Mouse (Mus musculus) midbrain, embryonic 10.5 days (tissue): ENCODE data around the gene Smarcd1. TPM values are rescaled to one million over a fixed set of nuclear protein-coding genes. Genes with fewer than 3 reads are reported as not detected.
A peak's percentile ranks its signal among the peaks of the same experiment; 100 is the strongest.

ENCODE experiments used
- DNase-seq: peaks from one replicate; pipeline ENCODE4 v3.0.0-alpha.2; 2017; ENCODE audit warnings: low spot score
- H3K27ac ChIP-seq: fragments of 300-500 bp; sonication (generic); replicated peaks from 2 replicates; pipeline ENCODE4 v1.5.1; 2016; ENCODE audit warnings: mild to moderate bottlenecking
- H3K27me3 ChIP-seq: fragments of 300-500 bp; sonication (generic); 2 replicates; pipeline ENCODE4 v1.6.1; 2016; ENCODE audit warnings: low read depth, mild to moderate bottlenecking; ENCODE audit not compliant: poor library complexity, severe bottlenecking
- H3K36me3 ChIP-seq: fragments of 300-500 bp; sonication (generic); 2 replicates; pipeline ENCODE4 v1.6.1; 2016; ENCODE audit warnings: mild to moderate bottlenecking, moderate library complexity
- H3K4me1 ChIP-seq: fragments of 300-500 bp; sonication (generic); 2 replicates; pipeline ENCODE4 v1.6.1; 2016
- H3K4me3 ChIP-seq: fragments of 300-500 bp; sonication (generic); 2 replicates; pipeline ENCODE4 v1.5.1; 2016; ENCODE audit warnings: mild to moderate bottlenecking, moderate library complexity
- H3K9me3 ChIP-seq: fragments of 300-500 bp; sonication (generic); replicated peaks from 2 replicates; pipeline ENCODE4 v1.6.1; 2016; ENCODE audit warnings: mild to moderate bottlenecking
- WGBS: fragments of 180-500 bp; shearing (Covaris S2); methylation state at CpG from one replicate; pipeline ENCODE4 v1.1.7; 2016; 5-methylcytosine and 5-hydroxymethylcytosine counted together
- polyA plus RNA-seq: library from polyadenylated mRNA; unstranded; fragments of >200 nt; fragmentation: Nextera tagmentation; extraction: Ambion mirVana; gene quantifications from 2 replicates; pipeline ENCODE4 v1.2.1, GENCODE M21; 2016

Gene Smarcd1
- polyA plus RNA-seq: 98.1 and 112 TPM in 2 replicates

DNA sequence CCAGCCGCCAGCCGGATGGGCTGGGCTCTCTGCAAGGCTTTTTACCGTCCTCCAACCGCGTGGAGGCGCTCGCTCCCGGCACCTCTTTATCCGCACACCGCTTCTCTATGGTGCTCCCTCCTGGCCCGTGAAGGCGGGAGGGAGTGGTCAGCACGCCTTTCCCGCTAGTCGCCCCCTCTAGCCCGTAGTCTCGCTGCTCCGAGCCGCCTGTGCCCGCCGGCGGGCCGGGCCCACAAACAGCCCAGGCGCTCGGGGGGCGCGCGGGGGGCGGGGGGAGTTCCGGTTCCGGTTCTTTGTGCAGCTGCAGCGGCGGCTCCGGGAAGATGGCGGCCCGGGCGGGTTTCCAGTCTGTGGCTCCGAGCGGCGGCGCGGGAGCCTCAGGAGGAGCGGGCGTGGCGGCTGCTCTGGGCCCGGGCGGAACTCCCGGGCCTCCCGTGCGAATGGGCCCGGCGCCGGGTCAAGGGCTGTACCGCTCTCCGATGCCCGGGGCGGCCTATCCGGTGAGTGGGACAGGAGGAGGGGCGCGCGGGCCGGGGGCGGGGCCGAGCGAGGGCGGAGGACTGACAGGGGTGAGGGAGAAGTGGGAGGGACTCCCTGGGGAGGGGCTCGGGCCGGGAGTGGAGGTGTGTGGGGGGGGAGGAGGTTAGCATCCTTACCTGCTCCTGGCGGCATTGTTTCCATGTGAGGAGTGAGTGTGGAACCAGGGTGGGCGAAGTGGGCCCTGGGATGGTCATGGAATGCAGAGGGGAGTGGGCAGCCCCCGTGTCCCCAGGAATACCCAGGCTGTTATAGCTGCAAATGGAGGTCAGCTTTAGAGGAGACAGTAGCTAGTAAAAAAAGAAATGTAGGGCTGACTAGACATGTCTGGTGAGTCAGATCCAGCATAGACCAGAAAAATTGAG is at the start of gene Smarcd1:
TSS of gene Smarcd1 (plus strand) at position 131 of the 902 bp plus-strand sequence.
- Histone ChIP-seq H3K4me3 (peak within 1 kb of the TSS; percentile 93), H3K27ac (peak within 1 kb of the TSS; percentile 100), H3K9me3 (no peaks in the 10 kb centered on the region), H3K27me3 (peaks cover 17% of the 10 kb centered on the region), H3K36me3 (peaks cover 39% of the 10 kb centered on the region), H3K4me1 (peaks cover 52% of the 10 kb centered on the region)
- DNase-seq: peak; percentile 99
- under 1% methylated on average over 71 of the region's 71 CpGs for WGBS

DNA sequence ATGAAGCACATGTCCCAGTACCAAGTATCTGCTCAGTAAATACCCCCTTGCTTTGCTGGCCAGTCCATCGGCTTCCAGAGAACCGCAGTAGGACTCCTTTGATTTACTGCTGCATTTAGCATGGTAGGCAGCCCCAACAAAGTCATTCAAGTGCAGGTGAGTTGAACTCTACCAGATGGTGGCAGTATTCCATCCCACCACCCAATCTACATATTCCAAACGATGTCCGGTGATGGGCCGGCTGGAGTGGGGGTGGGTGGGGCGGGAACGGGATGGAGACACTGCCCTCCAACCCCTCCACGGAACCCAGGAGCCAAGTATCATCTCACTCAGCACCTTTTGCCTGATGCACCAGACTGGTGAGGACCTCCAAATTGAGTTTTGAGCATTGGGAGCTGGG is 48.6 kb upstream of the Smarcd1 start:
- H3K27ac ChIP-seq: peak overlapping the region; percentile 69
- peak overlapping the region; percentile 46 for H3K4me3 ChIP-seq
- WGBS: 8% methylated on average over 8 of the region's 8 CpGs
- DNase-seq: no peak
- H3K9me3 ChIP-seq: no peaks in the 10 kb centered on the region
- peaks cover 56% of the 10 kb centered on the region for H3K4me1 ChIP-seq
- H3K27me3 ChIP-seq: peaks cover 50% of the 10 kb centered on the region
- no peaks in the 10 kb centered on the region; the same call in 1 of the 2 replicates for H3K36me3 ChIP-seq

DNA sequence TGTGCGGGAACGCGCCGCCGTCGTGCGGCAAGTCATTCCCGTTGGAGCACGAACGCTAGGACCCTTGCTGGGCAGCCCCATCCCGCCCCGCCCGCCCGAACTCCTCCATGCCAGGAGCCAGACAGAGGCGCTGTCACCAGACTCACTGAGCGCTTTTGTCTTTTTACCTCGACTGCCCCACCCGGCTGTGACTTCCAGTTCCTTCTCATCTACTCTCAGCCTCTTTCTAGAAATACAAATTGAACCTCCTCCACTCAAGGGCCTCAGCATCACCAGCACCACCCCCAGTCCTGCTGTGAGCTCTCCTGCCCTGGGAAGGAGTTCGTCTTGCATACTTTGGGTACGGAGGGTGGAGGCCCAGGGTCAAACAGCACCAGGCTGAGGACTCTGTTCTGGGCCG is 48.1 kb upstream of the Smarcd1 start:
- WGBS: 3% methylated on average over 21 of the region's 21 CpGs
- H3K4me3 ChIP-seq: peak overlapping the region; percentile 46
- peak overlapping the region; percentile 69 for H3K27ac ChIP-seq
- no peaks in the 10 kb centered on the region for H3K36me3 ChIP-seq
- no peaks in the 10 kb centered on the region for H3K9me3 ChIP-seq
- peaks cover 50% of the 10 kb centered on the region for H3K27me3 ChIP-seq
- H3K4me1 ChIP-seq: peaks cover 54% of the 10 kb centered on the region
- peak; percentile 28 for DNase-seq

DNA sequence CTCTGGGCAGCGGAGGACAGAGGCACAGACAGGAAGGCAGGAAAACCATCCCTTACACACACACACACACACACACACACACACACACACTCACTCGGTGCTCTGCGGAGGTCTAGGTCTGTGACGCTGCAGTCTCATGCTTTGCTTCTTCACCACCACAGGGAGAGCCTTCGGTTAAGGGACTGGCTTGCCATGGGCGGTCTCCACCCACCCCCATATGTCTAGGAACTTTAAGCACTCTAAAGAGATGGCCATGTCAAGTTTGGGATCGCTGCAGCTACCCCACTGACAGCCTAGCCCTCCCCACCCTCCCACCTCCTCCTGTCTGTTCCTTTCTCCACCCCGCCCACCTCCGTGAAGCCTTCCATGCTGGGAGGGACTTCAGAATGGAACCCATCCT is 46.0 kb upstream of the Smarcd1 start:
- no peaks in the 10 kb centered on the region for H3K36me3 ChIP-seq
- no peak overlapping the region for H3K4me3 ChIP-seq
- H3K27me3 ChIP-seq: peaks cover 50% of the 10 kb centered on the region
- H3K4me1 ChIP-seq: peaks cover 33% of the 10 kb centered on the region
- no peaks in the 10 kb centered on the region for H3K9me3 ChIP-seq
- 48% methylated on average over 9 of the region's 9 CpGs for WGBS
- no peak for DNase-seq
- H3K27ac ChIP-seq: peak overlapping the region; percentile 17; the same call in 1 of the 2 replicates

DNA sequence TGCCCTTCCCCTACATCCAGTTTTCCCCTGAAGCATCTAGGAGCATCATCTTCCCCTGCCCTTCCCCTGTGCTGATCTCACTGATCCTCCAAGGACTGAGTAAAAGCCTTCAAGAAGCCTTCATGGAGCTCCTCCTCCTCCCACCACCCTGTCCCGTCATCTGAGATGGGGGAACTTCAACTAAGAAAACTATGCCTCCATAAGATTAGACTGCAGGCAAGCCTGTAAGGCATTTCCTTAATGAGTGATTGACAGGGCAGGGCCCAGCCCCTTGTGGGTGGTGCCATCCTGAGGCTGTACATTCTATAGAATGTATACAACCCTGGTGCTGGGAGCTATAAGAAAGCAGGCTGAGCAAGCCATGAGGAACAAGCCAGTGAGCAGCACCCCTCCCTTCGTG is 43.5 kb upstream of the Smarcd1 start:
- peaks cover 25% of the 10 kb centered on the region for H3K4me1 ChIP-seq
- no peaks in the 10 kb centered on the region for H3K36me3 ChIP-seq
- H3K9me3 ChIP-seq: no peaks in the 10 kb centered on the region
- no peak overlapping the region for H3K27ac ChIP-seq
- H3K27me3 ChIP-seq: peaks cover 50% of the 10 kb centered on the region
- no peak overlapping the region for H3K4me3 ChIP-seq
- no peak for DNase-seq
- WGBS: 58% methylated on average over 2 of the region's 2 CpGs

DNA sequence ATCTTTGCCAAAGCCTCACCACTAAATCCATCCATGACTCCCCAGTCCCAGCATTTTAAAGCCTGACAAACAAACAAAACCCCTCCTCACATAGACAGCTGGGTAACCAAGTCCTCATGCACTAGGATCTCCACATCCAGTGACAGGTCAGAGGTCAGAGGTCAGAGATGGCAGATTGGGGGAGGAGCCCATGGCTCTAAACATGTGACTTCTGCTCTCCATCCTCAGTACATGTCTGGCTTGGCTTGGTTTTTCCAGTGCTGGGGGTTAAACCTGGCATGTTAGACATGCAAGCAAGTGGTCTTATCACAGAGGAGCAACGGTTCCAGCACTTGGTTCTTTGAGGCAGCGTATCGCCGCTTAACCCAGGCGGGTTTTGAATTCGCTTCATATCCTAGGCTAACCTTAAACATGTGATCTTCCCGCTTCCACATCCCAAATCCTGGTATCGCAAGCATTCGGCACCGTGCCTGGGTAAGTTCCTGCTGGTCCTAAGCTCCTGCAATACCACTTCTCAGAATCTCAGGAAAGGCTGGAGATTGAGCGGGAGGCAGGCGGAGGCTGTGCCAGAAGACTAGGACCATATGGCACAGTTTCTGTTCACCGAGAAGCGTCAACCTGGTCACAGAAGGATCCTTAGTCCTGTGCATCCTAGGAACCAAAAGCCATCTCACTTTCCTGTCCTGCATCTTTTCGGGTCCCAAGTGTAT is 40.7 kb upstream of the Smarcd1 start:
- Histone ChIP-seq H3K36me3 (no peaks in the 10 kb centered on the region), H3K4me3 (no peak overlapping the region), H3K9me3 (no peaks in the 10 kb centered on the region), H3K27ac (no peak overlapping the region), H3K4me1 (peaks cover 39% of the 10 kb centered on the region), H3K27me3 (peaks cover 48% of the 10 kb centered on the region)
- no peak for DNase-seq
- 94% methylated on average over 15 of the region's 15 CpGs for WGBS

DNA sequence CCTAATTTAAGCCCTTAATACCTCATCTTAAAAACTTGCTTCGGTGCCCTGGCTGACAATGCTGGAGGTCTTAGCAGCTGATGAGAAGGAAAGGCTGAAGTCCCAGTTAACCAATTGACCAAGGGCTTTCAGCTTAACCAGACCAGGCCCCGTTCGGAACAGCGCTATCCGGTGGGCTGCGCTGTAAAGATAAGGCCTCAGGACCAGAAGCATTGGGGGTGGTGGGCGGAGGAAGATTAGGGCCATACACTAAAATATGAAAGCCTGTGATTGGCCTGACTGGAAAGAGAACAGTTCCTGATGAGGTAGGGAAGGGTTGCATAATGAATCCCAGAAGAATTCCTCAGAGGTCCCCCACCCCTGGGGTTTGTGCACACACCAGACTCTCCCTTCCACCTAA is 39.6 kb upstream of the Smarcd1 start:
- 0 out of 2 replicates have a peak overlapping the region, but pooled peaks have one; percentile 52 for H3K27ac ChIP-seq

DNA sequence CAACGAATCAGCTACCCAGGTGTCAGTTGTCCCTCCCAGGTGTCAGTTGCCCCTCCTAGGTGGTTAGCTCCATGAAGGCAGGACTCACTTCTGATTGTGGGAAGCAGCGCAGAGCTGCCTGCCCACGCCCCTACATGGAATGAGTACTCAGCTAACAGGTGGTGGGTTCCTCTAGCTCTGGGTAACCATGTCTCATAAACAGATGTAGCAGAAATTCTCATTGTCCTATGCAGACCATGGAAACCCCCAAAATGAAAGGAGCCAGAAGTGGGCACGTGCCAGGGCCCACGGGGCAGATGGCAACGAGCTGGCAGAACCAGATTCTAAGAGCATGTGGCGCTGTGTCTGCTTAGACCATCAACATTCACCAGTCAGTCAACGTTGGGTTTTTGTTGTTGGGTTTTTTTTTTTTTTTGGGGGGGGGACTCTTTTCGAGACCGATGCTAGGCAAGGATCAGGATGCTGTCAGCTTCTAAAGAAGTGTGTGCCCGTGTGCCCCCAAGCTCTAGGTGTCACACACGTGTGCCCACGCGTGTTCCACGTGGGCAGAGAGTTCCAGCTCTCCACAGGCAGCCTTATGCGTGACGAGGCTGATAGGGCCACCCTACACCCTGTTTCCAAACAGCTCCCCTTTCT is 37.8 kb upstream of the Smarcd1 start:
- H3K27me3 ChIP-seq: peaks cover 66% of the 10 kb centered on the region
- peak overlapping the region; percentile 88 for H3K27ac ChIP-seq
- no peak for DNase-seq
- no peaks in the 10 kb centered on the region for H3K36me3 ChIP-seq
- peak overlapping the region; percentile 60 for H3K4me3 ChIP-seq
- 7% methylated on average over 17 of the region's 17 CpGs for whole genome bisulfite sequencing
- H3K4me1 ChIP-seq: peaks cover 44% of the 10 kb centered on the region
- H3K9me3 ChIP-seq: no peaks in the 10 kb centered on the region

More for the DNA sequence above, 39.6 kb upstream of the Smarcd1 start:
- 53% methylated on average over 7 of the region's 7 CpGs for WGBS
- peaks cover 42% of the 10 kb centered on the region for H3K4me1 ChIP-seq
- no peaks in the 10 kb centered on the region for H3K9me3 ChIP-seq
- DNase-seq: no peak
- H3K27me3 ChIP-seq: peaks cover 51% of the 10 kb centered on the region
- no peaks in the 10 kb centered on the region for H3K36me3 ChIP-seq
- no peak overlapping the region for H3K4me3 ChIP-seq

DNA sequence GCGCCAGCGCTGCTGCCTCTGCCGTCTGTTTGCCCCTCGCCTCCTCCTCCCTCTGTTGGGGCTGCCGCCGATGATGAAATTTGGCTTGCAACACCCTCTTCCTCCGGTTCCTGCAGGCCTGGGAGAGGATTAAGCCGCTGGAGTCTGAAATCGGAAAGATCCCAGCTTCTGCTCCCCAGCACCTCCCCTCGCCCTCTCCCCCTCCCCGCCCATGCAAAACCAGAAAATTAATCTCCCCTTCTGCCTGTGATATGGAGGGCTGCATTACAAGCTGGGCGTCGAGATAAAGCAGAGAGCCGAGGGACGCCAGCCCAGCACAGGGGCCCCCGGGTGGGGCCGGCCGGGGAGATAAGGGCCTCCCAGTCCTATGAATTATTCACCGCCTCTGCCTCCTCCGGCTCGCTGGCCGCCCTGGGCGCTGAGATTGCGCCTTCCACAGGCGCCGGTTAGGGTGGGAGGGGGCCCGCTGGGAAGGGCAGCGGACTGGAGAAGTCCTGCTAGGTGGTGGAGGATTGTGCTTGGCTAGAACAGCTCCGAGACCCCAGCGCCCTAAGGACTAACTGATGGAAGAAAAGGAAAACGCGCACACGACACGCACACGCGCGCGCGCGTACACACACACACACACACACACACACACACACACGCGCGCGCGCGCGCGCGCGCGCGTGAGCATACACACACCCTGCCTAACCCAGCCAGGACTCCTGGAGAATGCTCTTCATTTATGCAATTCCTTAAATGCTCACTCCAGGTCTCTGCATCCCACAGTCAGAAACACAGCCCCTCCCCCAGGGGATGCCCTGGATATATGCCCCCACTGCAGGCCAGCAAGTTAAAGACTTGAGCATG is 37.1 kb upstream of the Smarcd1 start:
- Histone ChIP-seq H3K4me1 (peaks cover 51% of the 10 kb centered on the region), H3K9me3 (no peaks in the 10 kb centered on the region), H3K36me3 (no peaks in the 10 kb centered on the region), H3K27me3 (peaks cover 73% of the 10 kb centered on the region), H3K27ac (peak overlapping the region; percentile 88), H3K4me3 (peak overlapping the region; percentile 60)
- DNase-seq: peak; percentile 79
- WGBS: under 1% methylated on average over 52 of the region's 52 CpGs

DNA sequence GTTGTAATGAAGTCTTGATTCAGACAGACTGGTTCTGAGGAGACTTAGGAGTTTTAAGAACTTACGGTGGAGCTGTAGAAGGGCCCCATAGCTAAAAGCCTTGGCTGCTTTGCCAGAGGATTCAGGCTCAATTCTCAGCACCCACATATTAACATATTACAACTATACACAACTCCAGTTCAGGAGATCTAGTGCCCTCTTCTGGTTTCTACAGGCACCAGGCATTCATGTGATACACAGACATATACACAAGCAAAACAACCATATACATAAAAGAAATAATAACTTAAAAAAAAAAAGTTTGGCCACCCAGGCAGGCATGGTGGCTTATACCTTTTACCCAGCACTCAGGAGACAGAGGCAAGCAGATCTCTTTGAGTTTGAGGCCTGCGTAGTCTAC is 34.4 kb upstream of the Smarcd1 start:
- Histone ChIP-seq H3K36me3 (no peaks in the 10 kb centered on the region), H3K4me3 (no peak overlapping the region), H3K27ac (no peak overlapping the region), H3K9me3 (no peaks in the 10 kb centered on the region), H3K4me1 (peaks cover 69% of the 10 kb centered on the region), H3K27me3 (peaks cover 88% of the 10 kb centered on the region)
- 95% methylated on average over 2 of the region's 2 CpGs for WGBS
- no peak for DNase-seq

DNA sequence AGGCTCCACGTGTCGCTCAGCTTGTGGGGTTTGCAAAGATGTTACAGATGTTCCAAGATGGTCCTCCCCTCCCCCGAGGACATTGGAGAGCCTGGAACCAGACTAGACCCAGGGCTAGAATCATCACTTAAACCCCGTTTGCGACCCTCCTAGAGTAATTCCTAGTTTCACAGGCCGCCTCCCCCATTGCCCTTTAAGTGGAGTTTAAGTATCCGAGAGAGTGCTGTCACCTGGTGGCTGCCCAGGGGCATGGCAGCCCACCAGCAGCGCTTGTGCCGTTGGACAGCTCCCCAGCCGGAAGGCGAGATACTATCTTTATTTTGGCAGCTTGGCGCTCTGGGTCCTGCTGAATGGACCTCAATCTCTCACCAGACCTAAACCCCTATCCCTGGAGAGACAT is 33.0 kb upstream of the Smarcd1 start:
- 4% methylated on average over 12 of the region's 12 CpGs for WGBS
- Histone ChIP-seq H3K36me3 (no peaks in the 10 kb centered on the region), H3K4me3 (peak overlapping the region; percentile 23; the same call in 1 of the 2 replicates), H3K4me1 (peaks cover 73% of the 10 kb centered on the region), H3K27ac (no peak overlapping the region), H3K27me3 (peaks cover 94% of the 10 kb centered on the region), H3K9me3 (no peaks in the 10 kb centered on the region)
- DNase-seq: peak; percentile 75

DNA sequence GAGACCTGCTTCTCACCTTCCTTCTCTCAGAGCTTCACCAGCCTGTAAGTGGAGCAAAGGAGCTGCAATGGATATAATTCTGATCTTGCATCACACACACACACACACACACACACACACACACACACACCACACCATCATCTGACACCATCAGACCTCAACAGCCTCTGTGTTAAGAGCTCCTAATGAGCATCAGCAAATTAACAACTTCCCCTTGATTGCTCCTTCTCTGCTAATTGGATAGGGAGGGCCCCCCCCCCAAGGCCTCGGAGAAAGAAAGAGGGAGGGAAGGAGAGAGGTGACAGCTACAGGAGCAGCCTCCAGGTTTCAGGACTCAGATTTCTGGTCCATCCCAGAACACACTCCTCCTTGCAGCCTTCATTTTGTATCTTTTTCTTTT is 32.5 kb upstream of the Smarcd1 start:
- H3K27me3 ChIP-seq: peaks cover 89% of the 10 kb centered on the region
- no peak for DNase-seq
- H3K27ac ChIP-seq: no peak overlapping the region

More for the DNA sequence above, 32.5 kb upstream of the Smarcd1 start:
- Histone ChIP-seq H3K4me3 (peak overlapping the region; percentile 68; the same call in 1 of the 2 replicates), H3K4me1 (peaks cover 68% of the 10 kb centered on the region), H3K36me3 (no peaks in the 10 kb centered on the region), H3K9me3 (no peaks in the 10 kb centered on the region)
- 0% methylated on average over 1 of the region's 1 CpGs for WGBS
